Mouse (Mus musculus) limb, embryonic 11.5 days (tissue): ENCODE results near the gene Bspry. TPM values are rescaled to one million over a fixed set of nuclear protein-coding genes. Genes with fewer than 3 reads are reported as not detected.
"Not testable (repeated sequence)": the region's sequence is repeated elsewhere in the genome, so short reads cannot be mapped to it uniquely, and the experiment has no call there.

Experiments
- ATAC-seq: fragments of 200-750 bp; cut with Nextera tagmentation; 2 replicates; pipeline ENCODE4 v1.8.0; 2017; ENCODE audit warnings: low read depth; ENCODE audit not compliant: insufficient number of reproducible peaks, low FRiP score, low TSS enrichment
- DNase-seq: peaks from one replicate; pipeline ENCODE4 v3.0.0-alpha.2; 2015; ENCODE audit warnings: low spot score
- H3K27ac ChIP-seq: fragments of 300-500 bp; sonication (generic); replicated peaks from 2 replicates; pipeline ENCODE4 v1.5.1; 2014; ENCODE audit warnings: low read depth, mild to moderate bottlenecking, low read length
- H3K27me3 ChIP-seq: fragments of 300-500 bp; sonication (generic); 2 replicates; pipeline ENCODE4 v1.6.1; 2014; ENCODE audit warnings: mild to moderate bottlenecking, low read length, mixed read lengths; ENCODE audit not compliant: control insufficient read depth, insufficient read depth
- H3K36me3 ChIP-seq: fragments of 300-500 bp; sonication (generic); 2 replicates; pipeline ENCODE4 v1.6.1; 2014; ENCODE audit warnings: mild to moderate bottlenecking, low read length, moderate library complexity, mixed read lengths; ENCODE audit not compliant: control insufficient read depth, insufficient read depth
- H3K4me1 ChIP-seq: fragments of 300-500 bp; sonication (generic); 2 replicates; pipeline ENCODE4 v1.6.1; 2014; ENCODE audit warnings: low read length, mixed read lengths; ENCODE audit not compliant: control insufficient read depth, insufficient read depth
- H3K4me2 ChIP-seq: fragments of 300-500 bp; sonication (generic); 2 replicates; pipeline ENCODE4 v1.6.1; 2014; ENCODE audit warnings: low read depth, mild to moderate bottlenecking, moderate library complexity; ENCODE audit not compliant: severe bottlenecking
- H3K4me3 ChIP-seq: fragments of 300-500 bp; sonication (generic); 2 replicates; pipeline ENCODE4 v1.5.1; 2014; ENCODE audit warnings: low read depth, low read length
- H3K9ac ChIP-seq: fragments of 300-500 bp; sonication (generic); 2 replicates; pipeline ENCODE4 v1.6.1; 2014; ENCODE audit warnings: mild to moderate bottlenecking, low read length
- H3K9me3 ChIP-seq: fragments of 300-500 bp; sonication (generic); 2 replicates; pipeline ENCODE4 v1.6.1; 2016; ENCODE audit warnings: low read length; ENCODE audit not compliant: control insufficient read depth
- WGBS: fragments of 180-500 bp; shearing (Covaris S2); extraction: QIAGEN DNeasy Blood & Tissue Kit; methylation state at CpG from one replicate; pipeline ENCODE4 v1.1.7; 2014; 5-methylcytosine and 5-hydroxymethylcytosine counted together
- polyA plus RNA-seq: library from polyadenylated mRNA; unstranded; fragments of >200 nt; fragmentation: Nextera tagmentation; extraction: Ambion mirVana; gene quantifications from 2 replicates; pipeline ENCODE4 v1.2.1, GENCODE M21; 2014

Bspry gene
- polyA plus RNA-seq, 1 experiment from 2014 or later = 0.91 TPM

GRCm38 (mm10) chr4:62475131-62475530 is 4.7 kb upstream of the Bspry start:
- Histone ChIP-seq H3K9ac (no peak overlapping the region), H3K9me3 (no peaks in the 10 kb centered on the region), H3K36me3 (no peaks in the 10 kb centered on the region), H3K4me2 (no peak overlapping the region), H3K27ac (no peak overlapping the region), H3K4me1 (peaks cover 4% of the 10 kb centered on the region; the same call in 1 of the 2 replicates), H3K4me3 (no peak overlapping the region), H3K27me3 (peaks cover 5% of the 10 kb centered on the region)
- 86% methylated on average over 2 of the region's 2 CpGs for WGBS
- ATAC-seq = no peak
- no peak for DNase-seq

GRCm38 (mm10) chr4:62475793-62476192 is 4.1 kb upstream of the Bspry start:
- Histone ChIP-seq H3K27ac (no peak overlapping the region), H3K9me3 (no peaks in the 10 kb centered on the region), H3K27me3 (peaks cover 12% of the 10 kb centered on the region), H3K9ac (no peak overlapping the region), H3K36me3 (no peaks in the 10 kb centered on the region), H3K4me3 (no peak overlapping the region), H3K4me1 (peaks cover 4% of the 10 kb centered on the region; the same call in 1 of the 2 replicates), H3K4me2 (no peak overlapping the region)
- 87% methylated on average over 6 of the region's 6 CpGs for WGBS
- ATAC-seq (no peak), DNase-seq (no peak)

DNA sequence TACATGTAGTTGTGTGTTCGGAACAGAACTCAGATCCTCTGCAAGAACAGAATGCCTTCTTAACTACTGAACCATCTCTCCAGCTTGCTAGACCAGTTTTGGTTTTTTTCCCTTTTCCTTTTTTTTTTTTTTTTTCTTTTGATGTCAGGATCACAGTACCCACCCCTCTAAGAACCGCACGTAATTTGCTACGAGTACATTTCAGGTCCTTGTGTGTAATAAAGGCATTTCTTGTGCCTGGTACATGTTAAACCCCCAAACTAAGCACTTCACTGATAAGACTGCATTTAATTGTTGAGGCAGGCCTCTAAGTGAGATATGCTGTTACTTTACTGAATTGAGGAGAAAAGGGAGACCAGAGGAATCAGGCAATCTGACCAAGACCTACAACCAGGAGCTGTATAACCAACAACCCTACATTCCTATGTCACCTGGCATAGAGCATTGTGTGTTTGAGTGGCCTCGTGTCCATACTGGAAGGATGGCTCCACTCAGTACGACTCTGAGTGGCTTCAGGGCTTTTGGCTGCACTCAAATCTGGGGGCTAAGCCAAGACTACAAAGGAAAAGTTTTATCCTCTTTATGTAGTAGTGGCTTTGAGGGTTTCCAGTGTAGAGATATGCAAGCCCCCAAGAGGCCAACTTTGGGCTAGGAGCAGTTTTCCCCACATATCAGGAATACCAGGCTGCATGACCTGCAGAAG is 2.2 kb upstream of the Bspry start:
- Histone ChIP-seq H3K27me3 (peaks cover 16% of the 10 kb centered on the region), H3K4me2 (no peak overlapping the region), H3K4me1 (peaks cover 4% of the 10 kb centered on the region; the same call in 1 of the 2 replicates), H3K4me3 (no peak overlapping the region), H3K36me3 (no peaks in the 10 kb centered on the region), H3K27ac (no peak overlapping the region), H3K9me3 (no peaks in the 10 kb centered on the region), H3K9ac (no peak overlapping the region)
- WGBS = 83% methylated on average over 6 of the region's 6 CpGs
- no peak for DNase-seq
- ATAC-seq = no peak

GRCm38 (mm10) chr4:62479593-62479936 is 288 bp upstream of the Bspry start:
- not testable (repeated sequence) for DNase-seq, H3K9ac ChIP-seq, H3K36me3 ChIP-seq, ATAC-seq, H3K9me3 ChIP-seq, H3K27ac ChIP-seq, H3K4me1 ChIP-seq
- H3K4me2 ChIP-seq = peak overlapping the region; percentile 71
- H3K4me3 ChIP-seq = peak overlapping the region; percentile 42
- peaks cover 16% of the 10 kb centered on the region for H3K27me3 ChIP-seq
- WGBS = 14% methylated on average over 11 of the region's 11 CpGs

GRCm38 (mm10) chr4:62480709-62481605 is 1.1 kb downstream of the Bspry start:
- Histone ChIP-seq H3K9ac (no peak overlapping the region), H3K9me3 (no peaks in the 10 kb centered on the region), H3K27ac (no peak overlapping the region), H3K36me3 (no peaks in the 10 kb centered on the region), H3K27me3 (peaks cover 16% of the 10 kb centered on the region), H3K4me3 (no peak overlapping the region), H3K4me2 (no peak overlapping the region), H3K4me1 (peaks cover 4% of the 10 kb centered on the region; the same call in 1 of the 2 replicates)
- DNase-seq (no peak), ATAC-seq (no peak)
- WGBS = 51% methylated on average over 10 of the region's 10 CpGs

DNA sequence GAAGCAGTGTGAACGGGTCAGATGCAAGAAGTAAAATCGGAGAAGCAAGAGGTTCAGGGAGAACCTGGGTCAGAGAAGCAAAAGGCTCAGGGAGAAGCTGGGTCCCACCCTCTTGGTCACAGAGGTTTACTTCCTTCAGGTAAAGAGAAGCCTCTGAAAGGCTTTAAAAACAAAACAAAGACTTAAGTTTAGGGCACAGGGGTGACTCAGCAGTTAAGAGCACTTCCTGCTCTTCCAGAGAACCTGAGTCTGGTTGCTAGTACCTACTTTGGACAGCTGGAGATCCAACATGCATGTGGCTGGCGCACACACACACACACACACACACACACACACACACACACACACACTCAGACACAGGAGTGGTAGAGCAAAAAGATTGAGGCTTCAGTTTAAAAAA is 5.1 kb downstream of the Bspry start:
- H3K4me3 ChIP-seq = no peak overlapping the region
- no peak for ATAC-seq
- WGBS = 80% methylated on average over 3 of the region's 3 CpGs

DNA sequence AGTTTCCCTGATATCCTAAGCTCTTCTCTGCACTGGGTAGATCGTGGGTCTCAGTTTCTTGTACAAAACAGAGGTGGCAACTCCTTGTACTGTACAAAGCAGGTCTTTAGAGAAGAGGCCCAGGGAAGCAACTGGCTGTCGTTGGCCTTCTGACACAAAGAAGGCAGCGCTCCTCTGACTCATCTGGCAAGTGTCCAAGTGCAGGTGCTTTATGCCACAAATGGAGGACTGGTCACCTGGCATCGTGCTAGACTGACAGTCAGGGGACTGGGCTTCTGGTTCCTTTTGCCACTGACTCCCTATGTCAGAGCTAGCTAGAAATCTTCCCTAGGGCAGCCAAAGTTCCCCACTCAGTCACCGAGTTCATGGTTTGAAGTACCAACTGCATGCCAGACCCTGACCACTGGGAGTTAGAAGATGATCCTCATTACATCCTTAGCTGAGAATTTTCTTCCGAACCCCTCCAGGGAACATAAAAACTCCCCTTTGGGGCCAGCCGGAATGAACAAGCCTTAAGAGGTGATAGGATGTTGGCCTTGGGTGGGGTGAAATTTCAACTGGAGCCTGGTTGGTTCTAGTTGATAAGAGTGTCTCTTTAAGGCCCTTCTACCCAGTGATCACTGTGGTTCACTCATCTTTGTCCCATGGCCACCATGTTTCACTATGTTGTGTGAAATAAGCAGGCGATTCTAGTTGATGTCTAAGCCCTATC is 5.8 kb downstream of the Bspry start:
- WGBS = 90% methylated on average over 8 of the region's 8 CpGs
- Histone ChIP-seq H3K27me3 (peaks cover 6% of the 10 kb centered on the region), H3K9ac (no peak overlapping the region), H3K4me2 (no peak overlapping the region), H3K4me3 (no peak overlapping the region), H3K36me3 (no peaks in the 10 kb centered on the region), H3K27ac (no peak overlapping the region), H3K4me1 (no peaks in the 10 kb centered on the region), H3K9me3 (no peaks in the 10 kb centered on the region)
- DNase-seq (no peak), ATAC-seq (no peak)

More for the DNA sequence above, 5.1 kb downstream of the Bspry start:
- Histone ChIP-seq H3K36me3 (no peaks in the 10 kb centered on the region), H3K4me1 (peaks cover 1% of the 10 kb centered on the region; the same call in 1 of the 2 replicates), H3K9ac (no peak overlapping the region), H3K27ac (no peak overlapping the region), H3K4me2 (no peak overlapping the region), H3K27me3 (peaks cover 13% of the 10 kb centered on the region), H3K9me3 (no peaks in the 10 kb centered on the region)
- DNase-seq = no peak

- Histone ChIP-seq H3K27me3 (peaks cover under 1% of the 10 kb centered on the region; the same call in 1 of the 2 replicates), H3K9me3 (no peaks in the 10 kb centered on the region), H3K27ac (no peak overlapping the region), H3K4me3 (no peak overlapping the region), H3K4me2 (no peak overlapping the region), H3K9ac (no peak overlapping the region), H3K4me1 (no peaks in the 10 kb centered on the region), H3K36me3 (no peaks in the 10 kb centered on the region)
- DNase-seq (no peak), ATAC-seq (no peak)
- 89% methylated on average over 15 of the region's 15 CpGs for WGBS
These were observed 6.4 kb downstream of the Bspry start for GRCm38 (mm10) chr4:62486162-62486696.
